Mouse (Mus musculus) intestine, embryonic 16.5 days (tissue): ENCODE measurements around the gene Gm6899. TPM values are rescaled to one million over a fixed set of nuclear protein-coding genes. Genes with fewer than 3 reads are reported as not detected.

Source experiments
- ATAC-seq: fragments of 200-750 bp; cut with Nextera tagmentation; 2 replicates; pipeline ENCODE4 v1.8.0; 2017; ENCODE audit warnings: moderate TSS enrichment, moderate library complexity
- H3K27ac ChIP-seq: fragments of 300-500 bp; sonication (generic); 2 replicates; pipeline ENCODE4 v1.5.1; 2014; ENCODE audit warnings: mild to moderate bottlenecking, low read length
- H3K27me3 ChIP-seq: fragments of 300-500 bp; sonication (generic); replicated peaks from 2 replicates; pipeline ENCODE4 v1.6.1; 2014; ENCODE audit warnings: low read length, control low read depth, mixed read lengths; ENCODE audit not compliant: control insufficient read depth, insufficient read depth
- H3K36me3 ChIP-seq: fragments of 300-500 bp; sonication (generic); 2 replicates; pipeline ENCODE4 v1.6.1; 2014; ENCODE audit warnings: low read length, control low read depth; ENCODE audit not compliant: control insufficient read depth, insufficient read depth
- H3K4me1 ChIP-seq: fragments of 300-500 bp; sonication (generic); 2 replicates; pipeline ENCODE4 v1.6.1; 2014; ENCODE audit warnings: low read length, control low read depth, mixed read lengths; ENCODE audit not compliant: control insufficient read depth, insufficient read depth
- H3K4me2 ChIP-seq: fragments of 300-500 bp; sonication (generic); 2 replicates; pipeline ENCODE4 v1.6.1; 2014; ENCODE audit warnings: low read depth, low read length, control low read depth
- H3K4me3 ChIP-seq: fragments of 300-500 bp; sonication (generic); 2 replicates; pipeline ENCODE4 v1.5.1; 2014; ENCODE audit warnings: mild to moderate bottlenecking, low read length
- H3K9ac ChIP-seq: fragments of 300-500 bp; sonication (generic); 2 replicates; pipeline ENCODE4 v1.6.1; 2014; ENCODE audit warnings: low read depth, low read length
- H3K9me3 ChIP-seq: fragments of 300-500 bp; sonication (generic); 2 replicates; pipeline ENCODE4 v1.6.1; 2016; ENCODE audit warnings: low read length, control low read depth; ENCODE audit not compliant: control insufficient read depth
- whole genome bisulfite sequencing: fragments of 180-500 bp; shearing (Covaris S2); extraction: QIAGEN DNeasy Blood & Tissue Kit; methylation state at CpG from one replicate; pipeline ENCODE4 v1.1.7; 2014; 5-methylcytosine and 5-hydroxymethylcytosine counted together
- polyA plus RNA-seq: library from polyadenylated mRNA; unstranded; fragments of >200 nt; fragmentation: Nextera tagmentation; extraction: Ambion mirVana; gene quantifications from 2 replicates; pipeline ENCODE4 v1.2.1, GENCODE M21; 2015

Gm6899 gene
- polyA plus RNA-seq, 1 experiment from 2014 or later = not detected

- H3K4me2 ChIP-seq = no peak overlapping the region
- no peaks in the 10 kb centered on the region for H3K27me3 ChIP-seq
- 61% methylated on average over 6 of the region's 6 CpGs for WGBS
- H3K36me3 ChIP-seq = no peaks in the 10 kb centered on the region
- peaks cover 6% of the 10 kb centered on the region for H3K4me1 ChIP-seq
- H3K4me3 ChIP-seq = no peak overlapping the region
- no peaks in the 10 kb centered on the region for H3K9me3 ChIP-seq
- no peak overlapping the region for H3K27ac ChIP-seq
- no peak overlapping the region for H3K9ac ChIP-seq
- ATAC-seq = no peak
These were observed 4.1 kb downstream of the Gm6899 start for GRCm38 (mm10) chr11:26597145-26597544.

GRCm38 (mm10) chr11:26597761-26598160 lies 4.7 kb downstream of the Gm6899 start:
- ATAC-seq = no peak
- Histone ChIP-seq H3K4me3 (no peak overlapping the region), H3K27ac (no peak overlapping the region), H3K27me3 (no peaks in the 10 kb centered on the region), H3K4me2 (no peak overlapping the region), H3K36me3 (no peaks in the 10 kb centered on the region), H3K4me1 (no peaks in the 10 kb centered on the region; the same call in 1 of the 2 replicates), H3K9me3 (no peaks in the 10 kb centered on the region), H3K9ac (no peak overlapping the region)
- 76% methylated on average over 6 of the region's 6 CpGs for WGBS

DNA sequence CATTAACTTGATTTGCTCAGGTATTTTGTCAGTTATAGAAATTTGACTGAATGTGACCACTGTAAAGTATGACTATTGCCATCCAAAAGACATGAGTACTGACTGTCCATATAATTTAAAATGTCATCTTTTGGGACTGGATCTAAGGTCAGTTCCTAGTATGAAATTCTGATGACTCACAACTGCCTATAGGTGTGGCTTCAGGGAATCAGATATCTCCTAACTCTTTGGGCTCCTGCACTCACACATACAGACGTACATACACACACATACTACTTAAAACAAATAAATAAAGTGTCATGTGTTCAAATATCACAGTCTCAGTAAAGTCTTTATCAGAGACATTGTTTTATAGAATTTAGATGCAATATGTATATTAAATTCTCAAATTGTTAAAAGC lies 5.8 kb downstream of the Gm6899 start:
- H3K36me3 ChIP-seq = no peaks in the 10 kb centered on the region

DNA sequence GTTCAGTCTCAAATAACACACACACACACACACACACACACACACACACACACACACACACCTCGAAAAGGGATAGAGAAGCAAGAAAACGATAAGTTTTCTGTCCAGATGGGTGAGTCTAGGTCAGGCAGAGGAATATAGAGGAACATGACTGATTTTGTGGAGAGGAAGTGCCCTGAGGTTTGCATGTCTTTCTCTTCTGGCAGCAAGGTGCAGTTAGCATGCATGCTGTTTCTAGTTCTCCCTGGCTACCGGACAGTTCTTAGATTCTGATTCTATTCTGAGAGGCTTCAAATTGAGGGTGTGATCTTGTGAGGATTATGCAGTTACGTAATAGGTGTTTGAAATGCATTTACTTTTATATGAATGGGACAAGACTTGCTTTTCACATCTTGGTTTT lies 7.7 kb downstream of the Gm6899 start:
- Histone ChIP-seq H3K9me3 (no peaks in the 10 kb centered on the region), H3K27me3 (no peaks in the 10 kb centered on the region), H3K4me3 (no peak overlapping the region), H3K36me3 (no peaks in the 10 kb centered on the region), H3K27ac (no peak overlapping the region), H3K4me1 (no peaks in the 10 kb centered on the region), H3K4me2 (no peak overlapping the region), H3K9ac (no peak overlapping the region)
- no peak for ATAC-seq
- WGBS = 77% methylated on average over 4 of the region's 4 CpGs

More for the DNA sequence above, 5.8 kb downstream of the Gm6899 start:
- H3K9me3 ChIP-seq = no peaks in the 10 kb centered on the region
- H3K27ac ChIP-seq = no peak overlapping the region
- no peak overlapping the region for H3K4me3 ChIP-seq
- H3K27me3 ChIP-seq = no peaks in the 10 kb centered on the region
- no peak overlapping the region for H3K4me2 ChIP-seq
- ATAC-seq = no peak
- 46% methylated on average over 1 of the region's 1 CpGs for WGBS
- no peaks in the 10 kb centered on the region for H3K4me1 ChIP-seq
- H3K9ac ChIP-seq = no peak overlapping the region

- H3K4me1 ChIP-seq = no peaks in the 10 kb centered on the region
These were observed 8.6 kb downstream of the Gm6899 start for GRCm38 (mm10) chr11:26601571-26602175.

DNA sequence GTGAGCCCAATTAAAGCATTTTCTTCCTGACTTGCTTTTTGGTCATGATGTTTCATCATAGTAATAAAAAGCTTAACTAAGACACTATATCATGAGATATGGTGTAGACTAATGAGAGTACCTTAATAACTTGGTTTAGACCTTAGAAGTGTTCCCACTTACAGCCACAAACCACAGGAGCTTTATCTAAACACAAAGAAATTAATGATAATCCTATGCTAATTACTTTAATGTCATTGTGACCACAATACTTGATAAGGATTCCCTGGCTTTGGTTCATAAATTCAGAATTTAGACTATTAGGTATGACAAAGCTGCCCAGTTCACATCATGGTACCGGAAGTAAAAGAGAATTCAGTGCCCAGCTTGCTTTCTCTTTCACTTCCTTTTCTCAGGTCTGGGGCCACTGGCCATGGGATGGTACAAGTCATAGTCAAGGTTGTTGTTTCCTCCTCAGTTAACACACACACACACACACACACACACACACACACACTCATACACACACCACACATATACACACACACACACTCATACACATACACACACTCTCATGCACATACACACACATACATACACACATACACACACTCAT lies 11.1 kb downstream of the Gm6899 start:
- no peak for ATAC-seq
- H3K9ac ChIP-seq = no peak overlapping the region
- 86% methylated on average over 1 of the region's 1 CpGs for WGBS
- H3K9me3 ChIP-seq = no peaks in the 10 kb centered on the region
- no peak overlapping the region for H3K27ac ChIP-seq
- no peaks in the 10 kb centered on the region for H3K4me1 ChIP-seq
- no peak overlapping the region for H3K4me3 ChIP-seq
- H3K36me3 ChIP-seq = no peaks in the 10 kb centered on the region
- no peak overlapping the region for H3K4me2 ChIP-seq
- H3K27me3 ChIP-seq = no peaks in the 10 kb centered on the region

More at GRCm38 (mm10) chr11:26601571-26602175, 8.6 kb downstream of the Gm6899 start:
- ATAC-seq = no peak
- 90% methylated on average over 2 of the region's 2 CpGs for WGBS
- Histone ChIP-seq H3K27me3 (no peaks in the 10 kb centered on the region), H3K4me2 (no peak overlapping the region), H3K4me3 (no peak overlapping the region), H3K9ac (no peak overlapping the region), H3K36me3 (no peaks in the 10 kb centered on the region), H3K9me3 (no peaks in the 10 kb centered on the region), H3K27ac (no peak overlapping the region)

GRCm38 (mm10) chr11:26608795-26609194 lies 15.8 kb downstream of the Gm6899 start:
- H3K4me1 ChIP-seq = no peaks in the 10 kb centered on the region
- 56% methylated on average over 10 of the region's 10 CpGs for WGBS
- no peaks in the 10 kb centered on the region for H3K27me3 ChIP-seq
- H3K4me3 ChIP-seq = no peak overlapping the region
- no peak overlapping the region for H3K27ac ChIP-seq
- no peaks in the 10 kb centered on the region for H3K36me3 ChIP-seq
- no peak for ATAC-seq
- no peaks in the 10 kb centered on the region for H3K9me3 ChIP-seq
- no peak overlapping the region for H3K4me2 ChIP-seq
- H3K9ac ChIP-seq = no peak overlapping the region

GRCm38 (mm10) chr11:26618475-26619223 lies 25.6 kb downstream of the Gm6899 start:
- Histone ChIP-seq H3K27ac (no peak overlapping the region), H3K4me1 (no peaks in the 10 kb centered on the region), H3K4me3 (no peak overlapping the region), H3K9ac (no peak overlapping the region), H3K4me2 (no peak overlapping the region), H3K27me3 (no peaks in the 10 kb centered on the region), H3K9me3 (no peaks in the 10 kb centered on the region), H3K36me3 (no peaks in the 10 kb centered on the region)
- no peak for ATAC-seq
- WGBS = 84% methylated on average over 2 of the region's 2 CpGs

DNA sequence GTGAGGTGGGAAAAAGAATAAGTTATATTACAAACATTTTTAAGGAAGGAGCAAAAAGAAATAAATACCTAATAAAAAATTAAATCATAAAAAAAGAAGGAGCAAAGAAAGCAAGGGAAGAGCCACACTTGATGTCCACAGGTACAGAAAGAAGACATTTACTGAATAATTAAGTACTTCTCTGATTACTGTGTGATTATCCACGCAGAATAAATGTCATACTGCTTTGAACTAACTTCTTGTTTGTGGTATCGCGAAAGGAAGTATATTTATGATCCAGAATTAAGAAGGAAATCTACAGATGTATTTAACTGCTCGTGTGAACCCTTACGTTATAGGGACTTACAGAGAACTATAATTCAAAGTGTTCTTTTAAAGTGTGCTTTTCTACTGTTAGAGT lies 29.7 kb downstream of the Gm6899 start:
- no peak for ATAC-seq
- WGBS = 78% methylated on average over 5 of the region's 5 CpGs
- Histone ChIP-seq H3K4me2 (no peak overlapping the region), H3K36me3 (no peaks in the 10 kb centered on the region), H3K9ac (no peak overlapping the region), H3K9me3 (no peaks in the 10 kb centered on the region), H3K4me1 (no peaks in the 10 kb centered on the region), H3K27ac (no peak overlapping the region), H3K4me3 (no peak overlapping the region), H3K27me3 (no peaks in the 10 kb centered on the region)
